Mouse (Mus musculus) spleen, adult 2 months (tissue): ENCODE measurements at regions not wholly inside any gene's neighbourhood (a gene's known extent, or its start where the extent isn't known, plus 50 kb on each side); places are given as distances from the start of the nearest gene placed in this dataset.

Experiments
- CTCF ChIP-seq: fragments of 200-500 bp; IDR thresholded peaks from 2 replicates; pipeline ENCODE4 v1.5.1; 2011; ENCODE audit warnings: mild to moderate bottlenecking, inconsistent platforms; ENCODE audit not compliant: insufficient read depth, insufficient read length, insufficient replicate concordance; ENCODE audit errors: extremely low read depth
- POLR2A ChIP-seq: fragments of 200-500 bp; IDR thresholded peaks from 2 replicates; pipeline ENCODE4 v1.6.1; 2011; ENCODE audit warnings: low read depth, low read length, inconsistent platforms

DNA sequence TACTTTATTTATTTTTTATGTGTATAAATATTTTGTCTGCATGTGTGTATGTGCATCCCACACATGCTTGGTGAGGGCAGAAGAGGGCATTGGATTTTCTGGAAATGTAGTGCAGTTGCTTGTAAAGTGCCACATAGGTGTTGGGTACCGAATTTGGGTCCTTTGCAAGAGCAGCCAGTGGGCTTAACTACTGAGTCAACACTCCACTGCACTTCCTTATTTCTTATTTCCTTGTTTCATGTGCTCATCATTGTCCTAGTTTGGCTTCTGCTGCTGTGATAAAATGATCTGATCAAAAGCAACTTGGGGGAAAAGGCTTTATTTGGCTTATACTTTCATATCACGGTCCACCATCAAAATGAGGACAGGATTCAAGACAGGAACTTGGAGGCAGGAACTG is 53.0 kb upstream of the Ptger4 start:
- TF ChIP-seq CTCF (no peak), POLR2A (no peak)
